Mouse (Mus musculus): ENCODE data around the gene Synj2.

GRCm38 (mm10) chr17:6005246-6005637, 64.2 kb downstream of the Synj2 start:
- no peak for TF ChIP-seq CTCF (IDR thresholded peaks at IDR 0.05; ENCODE audit: low read depth, low read length)
- TF ChIP-seq GATA1 (IDR thresholded peaks at IDR 0.05; ENCODE audit: borderline replicate concordance, low read length): no peak
- TF ChIP-seq GATA2 (IDR thresholded peaks at IDR 0.05; ENCODE audit: borderline replicate concordance, low read depth, low read length): no peak
